Mouse (Mus musculus): ENCODE results near the gene Gnl3l.

DNA sequence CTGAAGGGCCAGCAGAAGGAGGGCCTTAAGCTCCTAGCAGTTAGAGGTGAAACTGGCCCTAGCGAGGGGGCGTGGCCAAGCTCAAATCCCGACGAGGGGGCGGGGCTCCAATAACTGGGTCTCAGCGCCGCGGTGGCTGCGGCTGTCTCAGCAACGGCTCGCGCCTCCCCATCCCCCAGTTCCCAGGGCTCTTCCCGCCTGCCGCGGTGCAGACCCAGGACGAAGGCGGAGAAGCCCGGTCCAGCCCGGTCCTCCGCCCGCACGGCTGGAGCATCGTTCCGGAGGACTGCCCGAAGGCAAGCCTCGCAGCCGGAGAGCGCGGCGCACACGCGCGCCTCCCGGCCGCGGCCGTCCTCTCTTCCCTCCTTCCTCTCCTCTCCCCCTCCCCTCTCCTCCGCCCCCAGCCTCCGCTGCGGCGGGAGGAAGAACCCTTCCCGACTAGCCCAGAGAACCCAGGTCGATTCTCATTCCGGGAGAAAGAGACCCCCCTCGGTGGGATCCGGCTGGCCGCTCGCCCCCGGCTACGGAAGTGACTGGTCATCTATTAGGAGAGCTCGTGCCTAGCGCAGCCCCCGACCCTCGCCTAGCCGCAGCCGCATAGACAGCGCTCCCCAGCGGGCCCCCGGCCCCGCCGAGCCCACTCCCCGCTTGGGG is 29.8 kb upstream of the Gnl3l start:
- TF ChIP-seq CTCF (IDR thresholded peaks at IDR 0.05; ENCODE audit: extremely low read depth, insufficient read depth, low read length) (no peak), POLR2A (IDR thresholded peaks at IDR 0.05; ENCODE audit: extremely low read depth, insufficient read depth, low read length) (0 out of 2 replicates have a peak, but pooled peaks have one; percentile 28)
